13 mouse cellular contexts compared by ENCODE assay signal in the genomic region with DNA sequence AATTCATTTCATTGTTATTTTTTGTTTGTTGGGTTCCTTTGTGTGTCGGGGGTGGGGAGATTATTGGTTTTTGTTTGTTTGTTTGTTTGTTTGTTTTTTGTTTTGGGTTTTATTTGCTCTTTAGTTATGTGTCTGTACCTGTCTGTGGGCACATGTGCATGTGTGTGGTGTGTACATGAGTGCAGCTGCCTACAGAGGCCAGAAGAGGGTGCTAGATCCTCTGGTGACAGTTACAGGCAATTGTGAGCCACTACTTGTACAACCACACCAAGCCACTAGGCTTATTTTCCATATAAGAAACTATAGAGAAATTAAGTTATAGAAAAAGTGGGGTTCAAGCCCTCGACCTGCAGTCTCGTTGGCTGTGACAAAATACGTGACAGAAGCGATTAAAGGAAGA. TPM values are rescaled to one million over a fixed set of nuclear protein-coding genes. Genes with fewer than 3 reads are reported as not detected.
DNase-seq lines count a peak whose midpoint lies in the region; TF ChIP-seq lines count a peak whose summit lies in the region.
"Had no signal": no experiment of that assay in that cellular context is flagged by ENCODE, and none has a peak within 500 bp of the region (broad histone marks: within the 10 kb centered on the region; RNA-seq: fewer than 3 reads in every experiment).

No protein-coding gene starts in this region.

- TF ChIP-seq POLR2A in kidney, adult 2 months (IDR thresholded peaks at IDR 0.05; ENCODE audit: low read depth, low read length) = no peak
- TF ChIP-seq POLR2A in CH12.LX (IDR thresholded peaks at IDR 0.05; ENCODE audit: low read depth, low read length) = no peak
- no peak for TF ChIP-seq POLR2A in brain, embryonic 14.5 days (IDR thresholded peaks at IDR 0.05; ENCODE audit: borderline replicate concordance, extremely low read depth, insufficient read depth, insufficient read length, poor library complexity, severe bottlenecking)

- H3K79me2 ChIP-seq in CH12.LX (replicated peaks; ENCODE audit: control insufficient read depth, extremely low read depth, insufficient read depth, poor library complexity, severe bottlenecking) = no peaks in the 10 kb centered on the region

- peak; percentile 27; the same call in 1 of the 2 replicates for TF ChIP-seq CTCF in kidney, adult 2 months (conservative IDR thresholded peaks at IDR 0.05; ENCODE audit: insufficient read depth, insufficient read length, low read depth, low read length)
- peak in 1 of 2 experiments; percentile 74; a peak in 2 of 4 replicates for TF ChIP-seq CTCF in CH12.LX (conservative IDR thresholded peaks at IDR 0.05 in 1 of 2, IDR thresholded peaks at IDR 0.05 in 1 of 2; ENCODE audit: low read depth in 2 of 2, low read length in 2 of 2)
- TF ChIP-seq CTCF in brain, embryonic 14.5 days (IDR thresholded peaks at IDR 0.05; ENCODE audit: borderline replicate concordance, extremely low read depth, insufficient read depth, insufficient read length) = peak; percentile 21; the same call in 1 of the 2 replicates

- TF ChIP-seq EP300 in CH12.LX (IDR thresholded peaks at IDR 0.05; ENCODE audit: low read length) = no peak

- no peaks in the 10 kb centered on the region for H3K36me3 ChIP-seq in kidney, adult 2 months (ENCODE audit: control insufficient read depth, insufficient read depth, low read length)
- no peaks in the 10 kb centered on the region for H3K36me3 ChIP-seq in CH12.LX (replicated peaks in 1 of 2; ENCODE audit: control insufficient read depth in 1 of 2, insufficient read depth in 1 of 2, low read length in 1 of 2)
- H3K36me3 ChIP-seq: embryonic facial prominence, embryonic 15.5 days; hindbrain, embryonic 15.5 days had no signal

- H3K4me2 ChIP-seq in CH12.LX (ENCODE audit: insufficient read depth, low read depth, poor library complexity, severe bottlenecking) = no peak overlapping the region
- H3K4me2 ChIP-seq: embryonic facial prominence, embryonic 15.5 days; hindbrain, embryonic 15.5 days had no signal

- dilution Hi-C loops in CH12.LX (cut with MboI; ENCODE audit: extremely low pct_ligation_motif_present, extremely low pct_unique_long_range_greater_than_20kb, low sequenced_read_pairs) = no loop called here

- H3K9ac ChIP-seq in CH12.LX (ENCODE audit: insufficient read depth, low read depth) = no peak overlapping the region
- H3K9ac ChIP-seq: embryonic facial prominence, embryonic 15.5 days; hindbrain, embryonic 15.5 days had no signal

- intact Hi-C loops in heart, postnatal 14 days (cut with DNase I) = no loop called here

- H3K27ac ChIP-seq in kidney, adult 2 months (ENCODE audit: insufficient read depth, low read depth, low read length) = no peak overlapping the region
- no peak overlapping the region for H3K27ac ChIP-seq in CH12.LX (ENCODE audit: insufficient read depth, low read depth)
- H3K27ac ChIP-seq: embryonic facial prominence, embryonic 15.5 days; hindbrain, embryonic 15.5 days had no signal

- no peak overlapping the region for H3K4me3 ChIP-seq in kidney, adult 2 months (ENCODE audit: insufficient read depth, low read depth, low read length)
- H3K4me3 ChIP-seq in CH12.LX (replicated peaks in 1 of 3; ENCODE audit: low read depth in 2 of 3, low read length in 2 of 3, poor library complexity in 1 of 3) = no peak overlapping the region
- H3K4me3 ChIP-seq: embryonic facial prominence, embryonic 15.5 days; hindbrain, embryonic 15.5 days had no signal

- 84% methylated on average over 5 of the region's 5 CpGs for WGBS in kidney, adult 2 months

- H3K4me1 ChIP-seq in kidney, adult 2 months (ENCODE audit: control insufficient read depth, insufficient read depth, low read length) = no peaks in the 10 kb centered on the region
- no peaks in the 10 kb centered on the region for H3K4me1 ChIP-seq in CH12.LX (ENCODE audit: control insufficient read depth in 1 of 2, insufficient read depth in 2 of 2)
- H3K4me1 ChIP-seq: embryonic facial prominence, embryonic 15.5 days; hindbrain, embryonic 15.5 days had no signal

- no peaks in the 10 kb centered on the region for H3K27me3 ChIP-seq in kidney, adult 2 months (replicated peaks; ENCODE audit: control insufficient read depth, insufficient read depth, low read length)
- peaks cover 5% of the 10 kb centered on the region for H3K27me3 ChIP-seq in CH12.LX (replicated peaks)
- H3K27me3 ChIP-seq: embryonic facial prominence, embryonic 15.5 days; hindbrain, embryonic 15.5 days had no signal

- TF ChIP-seq RAD21 in CH12.LX (IDR thresholded peaks at IDR 0.05; ENCODE audit: low read depth, low read length) = peak; percentile 63

- H3K9me3 ChIP-seq in CH12.LX (replicated peaks; ENCODE audit: low read length) = no peaks in the 10 kb centered on the region
- H3K9me3 ChIP-seq: embryonic facial prominence, embryonic 15.5 days; hindbrain, embryonic 15.5 days had no signal

- in situ Hi-C loops in CH12.LX (cut with MboI; ENCODE audit: low pct_ligation_motif_present, low pct_unique_long_range_greater_than_20kb, low sequenced_read_pairs) = no loop called here

- no peak for DNase-seq in kidney, adult 2 months
- no peak for DNase-seq in kidney, adult 11 months
- peak; percentile 23 for DNase-seq in 3T3-L1 (ENCODE audit: low read depth, low spot score)
- DNase-seq in CH12.LX (ENCODE audit: extremely low read depth) = peak; percentile 39
- no peak for DNase-seq in brain, embryonic 14.5 days (ENCODE audit: low read depth)
- DNase-seq in spleen, postnatal 4 days (ENCODE audit: low spot score in 2 of 2) = no peak
- no peak for DNase-seq in heart, postnatal 14 days
- no peak for DNase-seq in spleen, postnatal 10 days (ENCODE audit: low spot score in 2 of 2)
- DNase-seq: cerebellum, postnatal 10 days; kidney, postnatal 36 days; thymus, postnatal 4 days had no signal

TF ChIP-seq in CH12.LX, 34 proteins besides CTCF, POLR2A, EP300 and RAD21:
- TF ChIP-seq MYC (IDR thresholded peaks at IDR 0.05; ENCODE audit: low read depth, low read length) = 0 out of 2 replicates have a peak, but pooled peaks have one; percentile 19
- no peak for TF ChIP-seq TCF12 (IDR thresholded peaks at IDR 0.05; ENCODE audit: low read depth, low read length)
- TF ChIP-seq SMC3 (IDR thresholded peaks at IDR 0.05; ENCODE audit: low read depth, low read length) = peak; percentile 66
TF ChIP-seq in CH12.LX: peak in this region for 2.

RNA-seq across cellular contexts. Expression of gene Adamts10, which starts 10.1 kb away (rescaled TPM):
- 31.4 and 37.9 TPM in 2 replicates for polyA plus RNA-seq in kidney, adult 2 months (2012; rRNA removed)
- total RNA-seq in CH12.LX (2012; rRNA removed) (15.2 and 16.7 TPM in 2 replicates), CH12.LX (2014; rRNA removed) (6.2 and 6.7 TPM in 2 replicates)
- polyA plus RNA-seq in CH12.LX (2012; ENCODE audit: insufficient read length, low read depth) = 11.7 and 12.1 TPM in 2 replicates
- polyA plus RNA-seq in brain, embryonic 14.5 days (2012; rRNA removed) = 107 and 121 TPM in 2 replicates
- 10 to 100 TPM; 31.7 to 38.4 TPM for total RNA-seq in heart, postnatal 14 days (2021)

RNA-seq across cellular contexts. Expression of gene Myo1f, which starts 41.6 kb away (rescaled TPM):
- polyA plus RNA-seq in kidney, adult 2 months (2012; rRNA removed) = 1.5 and 2.7 TPM in 2 replicates
- total RNA-seq in CH12.LX (2012; rRNA removed) (19.5 and 19.6 TPM in 2 replicates), CH12.LX (2014; rRNA removed) (13.1 and 13.6 TPM in 2 replicates)
- polyA plus RNA-seq in CH12.LX (2012; ENCODE audit: insufficient read length, low read depth) = 27.5 and 29.1 TPM in 2 replicates
- 0.98 and 1.6 TPM in 2 replicates for polyA plus RNA-seq in brain, embryonic 14.5 days (2012; rRNA removed)
- total RNA-seq in heart, postnatal 14 days (2021) = 1 to 10 TPM; 2.1 to 3.1 TPM

Comparison
In these comparisons a context has a peak if more than half of its experiments do, and no peak if none do; other contexts are left out.
1. DNase-seq: peak in 3T3-L1 (single experiment) and CH12.LX (single experiment); none in kidney, adult 2 months (single experiment), kidney, adult 11 months (single experiment), brain, embryonic 14.5 days (single experiment), spleen, postnatal 4 days (0 of 2), heart, postnatal 14 days (0 of 2) and spleen, postnatal 10 days (0 of 2).